Mouse (Mus musculus): ENCODE data around the gene Gpr132.
"Not testable (repeated sequence)": the region's sequence is repeated elsewhere in the genome, so short reads cannot be mapped to it uniquely, and the experiment has no call there.

The Gpr132 gene

DNA sequence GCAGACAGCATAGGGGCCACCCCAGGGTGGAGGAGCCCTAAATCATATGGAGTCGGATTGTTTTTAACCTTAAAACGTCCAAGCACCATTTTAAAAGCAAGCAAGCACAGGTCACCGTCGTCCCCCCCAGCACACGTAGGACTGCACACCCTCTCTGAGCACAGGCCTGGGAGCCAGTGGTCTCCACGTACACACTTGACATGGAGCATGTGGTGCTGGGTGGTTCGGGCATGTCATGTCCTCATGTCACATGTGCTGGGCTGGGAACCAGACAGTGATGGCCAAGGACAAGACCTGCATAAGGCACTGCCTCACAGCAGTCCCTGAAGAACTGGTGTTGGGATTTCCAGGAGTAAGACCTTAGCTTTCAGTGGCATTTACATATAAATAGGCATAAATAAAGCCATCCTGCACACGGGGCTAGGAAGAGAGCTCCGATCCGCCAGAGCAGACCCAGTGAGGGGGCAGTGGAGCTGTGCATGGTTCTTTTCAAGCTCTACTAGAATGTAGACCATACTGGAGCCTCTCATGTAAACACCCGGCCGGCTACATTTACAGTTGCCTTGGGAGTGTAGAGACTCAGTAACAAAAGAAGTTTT lies 47.5 kb downstream of the Gpr132 start:
- in situ Hi-C loops (cut with MboI) = no loop called here

DNA sequence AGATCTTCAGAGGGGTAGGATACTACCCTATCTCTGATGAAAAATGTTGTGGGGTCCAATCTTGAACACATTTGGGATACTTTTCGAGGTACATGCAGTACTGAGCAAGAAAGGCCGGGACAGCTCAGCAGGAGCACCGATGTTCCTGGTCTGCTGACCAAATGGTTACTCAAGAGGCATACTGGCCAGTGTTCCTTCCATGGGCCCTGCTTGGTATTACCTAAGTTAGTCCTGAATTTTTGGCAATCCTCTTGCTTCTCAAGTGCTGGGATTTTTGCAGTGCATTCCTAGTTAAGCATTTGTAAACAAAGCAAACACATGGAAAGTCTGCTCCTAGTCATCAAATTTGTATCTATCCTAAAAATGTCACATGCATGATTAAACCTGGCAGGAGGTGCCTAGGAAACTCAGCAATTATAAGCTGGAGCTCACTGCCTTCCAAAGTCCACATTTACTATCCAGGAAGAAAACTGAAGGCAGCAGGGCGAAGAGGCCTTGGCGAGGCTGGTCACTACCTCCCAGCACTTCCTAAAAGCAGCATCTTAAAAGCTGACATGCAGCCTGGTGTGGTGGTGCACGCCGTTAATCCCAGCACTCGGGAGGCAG lies 48.9 kb downstream of the Gpr132 start:
- in situ Hi-C loops (cut with MboI) = no loop called here

DNA sequence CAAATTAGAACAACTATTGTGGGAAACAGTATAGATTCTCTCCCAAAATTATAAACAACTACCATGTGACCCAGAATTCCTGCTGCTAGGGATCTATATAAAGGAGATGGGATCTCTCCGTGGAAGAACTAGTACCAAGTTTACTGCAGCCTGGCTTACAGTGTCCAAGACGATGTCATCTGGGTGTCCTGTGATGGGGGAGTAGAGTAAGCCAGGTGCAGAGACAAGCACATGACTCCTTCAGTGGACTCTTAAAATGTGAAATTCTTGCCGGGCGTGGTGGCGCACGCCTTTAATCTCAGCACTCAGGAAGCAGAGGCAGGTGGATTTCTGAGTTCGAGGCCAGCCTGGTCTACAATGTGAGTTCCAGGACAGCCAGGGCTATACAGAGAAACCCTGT lies 51.2 kb downstream of the Gpr132 start:
- in situ Hi-C loops (cut with MboI) = not testable (repeated sequence)

DNA sequence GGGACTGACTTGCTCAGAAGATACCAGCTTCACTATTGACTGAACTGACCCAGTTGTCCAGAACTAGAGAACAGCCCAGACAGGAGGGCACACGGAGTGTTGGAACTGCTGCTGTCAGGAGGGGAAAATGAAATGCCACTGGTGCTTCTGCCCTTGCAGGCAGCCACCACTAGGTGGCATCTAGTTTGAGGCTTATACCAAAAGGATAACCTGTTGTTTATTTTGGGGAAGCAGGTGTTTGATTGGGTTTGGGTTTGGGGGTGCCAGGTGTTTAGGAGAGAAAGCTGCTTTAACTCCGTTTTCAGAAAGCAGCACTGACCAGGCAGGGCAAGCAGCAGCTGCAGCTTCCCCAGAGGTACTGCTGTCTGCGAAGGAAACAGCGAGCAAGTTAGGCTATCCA lies 51.7 kb downstream of the Gpr132 start:
- in situ Hi-C loops (cut with MboI) = no loop called here

DNA sequence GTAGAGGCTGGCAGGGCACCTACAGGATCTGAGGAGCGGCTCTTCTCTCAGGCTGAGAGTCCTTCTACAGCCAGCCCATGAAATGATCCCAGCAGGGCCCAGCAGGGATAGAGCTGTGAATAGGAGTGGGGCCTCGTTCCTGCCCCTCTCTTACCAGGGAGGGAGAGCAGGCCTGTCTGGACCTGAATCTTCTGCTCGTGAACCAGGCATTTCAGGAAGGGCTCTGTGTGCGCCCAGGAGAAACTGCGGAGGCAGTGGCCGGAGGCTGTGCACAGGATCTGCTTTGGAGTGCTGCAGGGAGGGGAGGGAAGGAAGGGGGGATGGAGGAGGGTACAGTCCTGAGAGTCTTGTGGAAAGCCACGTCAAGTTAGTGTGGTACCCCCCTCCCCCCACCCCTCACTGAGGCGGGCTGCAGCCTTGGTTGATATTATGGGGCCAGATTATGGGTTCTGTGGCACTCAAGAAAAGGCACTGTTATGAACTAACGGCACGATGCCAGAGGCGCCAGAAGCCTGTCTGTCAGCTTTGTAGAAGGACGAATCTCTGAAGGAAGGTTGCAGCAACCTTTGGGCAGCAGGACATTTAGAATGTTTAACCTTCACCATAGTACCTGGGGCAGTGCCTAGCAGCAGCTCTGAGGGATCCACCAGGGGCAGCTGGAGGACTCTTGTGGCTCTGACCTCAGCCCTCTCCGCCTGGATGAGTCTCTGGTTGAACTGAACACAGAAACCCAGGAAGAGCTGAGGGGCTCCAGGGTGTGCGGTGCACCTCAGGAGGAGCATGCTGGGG lies 53.2 kb downstream of the Gpr132 start:
- in situ Hi-C loops (cut with MboI) = no loop called here

DNA sequence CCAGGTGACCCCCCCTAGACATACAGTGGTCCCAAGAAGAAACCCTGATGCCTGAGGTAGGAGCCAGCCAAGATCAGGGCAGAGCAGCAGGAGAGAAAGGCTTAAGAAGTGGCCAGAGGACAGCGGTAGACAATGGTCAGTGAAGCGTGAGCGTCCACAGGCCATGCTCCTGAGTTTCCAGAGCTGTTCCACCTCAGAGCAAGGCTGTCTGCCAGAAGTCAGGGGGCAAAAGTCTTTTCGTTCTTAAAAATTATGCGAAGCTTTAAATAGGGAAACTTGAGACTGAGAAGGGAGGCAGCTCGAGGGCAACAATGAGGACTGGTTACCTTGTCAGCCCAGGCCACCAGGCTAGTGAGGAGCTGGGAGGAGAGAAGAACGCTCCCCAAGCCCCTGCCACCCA lies 54.7 kb downstream of the Gpr132 start:
- in situ Hi-C loops (cut with MboI) = no loop called here

DNA sequence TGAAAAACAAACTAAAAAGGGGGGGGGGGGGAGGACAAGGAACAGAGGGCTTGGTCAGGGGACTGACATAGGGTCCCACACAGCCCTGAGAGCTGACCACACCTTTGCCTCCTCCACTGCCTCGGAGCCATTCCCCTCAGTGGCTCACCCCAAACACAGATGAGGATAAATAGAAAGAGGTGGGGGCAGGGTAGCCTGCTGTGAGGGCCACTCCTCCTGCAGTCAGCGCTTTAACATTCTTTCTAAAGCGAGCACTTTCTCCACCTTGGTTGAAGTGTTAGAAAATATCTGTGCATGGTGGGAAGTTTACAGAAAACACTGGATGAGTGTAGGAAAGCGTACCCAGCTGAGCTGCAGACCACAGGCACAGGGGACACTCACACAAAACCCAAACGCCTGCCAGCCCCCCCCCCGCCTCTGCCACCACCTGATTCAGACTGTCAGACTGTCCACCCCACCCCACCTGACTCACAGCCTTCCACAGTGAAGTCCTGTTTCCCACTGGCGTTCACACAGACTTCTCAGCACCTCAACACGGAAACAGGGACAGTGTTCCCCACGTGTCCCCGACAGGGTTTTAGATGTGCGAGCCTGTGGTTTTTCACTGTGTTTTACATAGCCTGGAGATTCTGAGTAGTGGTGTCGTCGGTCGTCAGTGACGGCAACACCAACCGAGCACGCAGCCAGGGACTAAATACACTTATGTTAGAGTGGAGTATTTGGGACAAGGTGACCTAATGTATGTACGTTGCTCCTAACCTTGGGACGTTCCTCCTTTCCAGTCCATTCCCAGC lies 57.7 kb downstream of the Gpr132 start:
- in situ Hi-C loops (cut with MboI) = no loop called here

DNA sequence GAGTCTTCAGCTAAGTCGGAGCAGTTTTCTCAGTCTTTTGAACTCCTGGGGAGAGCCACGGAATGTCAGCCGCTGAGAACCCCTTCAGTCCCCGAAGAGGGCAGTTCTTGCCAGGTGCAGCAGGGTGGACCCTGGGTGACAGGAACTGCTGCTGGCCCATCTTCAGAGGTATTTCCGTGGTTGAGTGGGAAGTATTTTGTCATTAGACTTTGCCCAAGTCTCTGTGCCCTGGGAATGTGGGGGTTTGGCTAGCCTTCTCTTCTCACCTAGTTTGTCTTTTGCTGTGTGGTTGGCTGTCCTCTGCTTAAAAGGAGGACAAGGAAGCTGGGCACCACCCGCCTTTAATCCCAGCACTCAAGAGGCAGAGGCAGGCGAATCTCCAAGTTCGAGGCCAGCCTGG lies 58.4 kb downstream of the Gpr132 start:
- in situ Hi-C loops (cut with MboI) = no loop called here

DNA sequence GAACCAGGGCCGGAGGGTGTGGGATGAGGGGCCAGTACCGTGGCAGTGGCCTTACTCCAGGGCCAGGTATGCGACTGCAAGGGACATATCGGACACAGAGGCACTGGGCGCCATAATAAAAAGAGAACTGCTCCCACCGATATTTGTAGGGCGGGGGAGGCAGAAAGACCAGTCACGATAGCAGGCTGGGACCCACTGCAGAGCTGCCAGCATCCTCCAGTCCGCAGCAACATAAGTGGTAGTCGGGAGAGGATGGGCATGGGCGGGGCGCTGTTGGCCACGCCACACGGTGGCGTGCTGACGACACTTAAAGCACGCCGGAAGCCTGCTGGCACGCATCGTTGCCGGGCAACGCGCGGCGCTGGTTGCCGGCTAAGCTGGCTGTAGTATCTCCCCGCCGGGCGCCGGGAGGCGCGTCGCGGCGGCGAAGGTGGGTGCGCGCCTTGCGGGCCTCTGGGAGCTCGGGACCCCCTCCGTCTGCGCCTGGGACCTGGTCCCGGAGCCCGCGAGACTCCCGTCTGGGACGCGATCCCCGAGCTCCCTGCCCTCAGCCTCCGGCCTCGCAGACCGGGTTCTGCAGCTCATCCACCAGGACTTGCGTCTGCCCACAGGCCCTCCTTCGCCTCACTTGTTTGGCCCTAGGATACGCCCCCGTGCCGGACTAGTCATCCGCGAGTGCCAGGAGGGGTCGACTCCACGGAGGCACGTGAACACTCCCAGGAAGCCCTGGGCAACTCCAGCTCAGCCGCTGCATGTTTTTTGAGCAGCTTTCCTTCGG lies 59.3 kb downstream of the Gpr132 start, which contains the start of gene Clba1:
Clba1 (plus strand) TSS at position 351 of the 778 bp plus-strand sequence.
- in situ Hi-C loops (cut with MboI) = no loop called here

DNA sequence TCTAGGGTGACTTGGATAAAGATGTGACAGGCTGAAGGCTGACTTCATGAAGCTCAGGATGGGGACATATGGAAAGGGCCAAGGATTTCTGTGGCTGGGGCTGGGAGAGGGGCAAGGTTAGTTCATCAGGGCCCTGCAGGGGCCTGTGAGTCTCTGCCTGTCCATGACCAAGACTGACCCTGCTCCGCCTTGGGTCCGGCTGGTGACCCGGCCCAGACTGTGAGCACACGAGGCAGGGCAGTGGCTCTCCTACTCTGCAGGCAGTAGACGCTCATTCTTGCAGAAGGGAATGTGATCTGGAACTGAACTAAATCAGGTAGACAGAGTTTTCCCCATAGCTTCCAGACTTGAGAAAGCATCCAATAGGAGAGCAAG lies 59.8 kb downstream of the Gpr132 start:
- in situ Hi-C loops (cut with MboI) = no loop called here

DNA sequence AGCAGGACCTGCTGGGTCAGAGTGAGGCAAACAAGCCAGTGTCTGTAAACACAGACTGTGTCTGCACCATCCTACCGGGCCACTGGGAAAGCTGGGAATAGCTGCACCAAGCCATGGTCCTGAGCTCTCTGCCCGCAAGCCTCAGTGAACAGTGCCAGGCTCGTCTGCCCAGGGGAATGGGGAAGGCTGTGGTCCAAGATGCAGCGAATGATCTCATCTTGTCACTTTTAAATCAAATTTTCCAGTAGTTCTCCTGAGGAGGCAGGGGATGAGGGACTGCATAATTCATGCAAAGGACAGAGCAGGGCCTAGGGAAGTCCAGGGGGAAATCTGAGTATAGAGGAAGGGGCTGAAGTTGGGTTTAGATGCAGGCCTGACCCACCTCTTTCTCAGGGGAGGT lies 60.2 kb downstream of the Gpr132 start:
- in situ Hi-C loops (cut with MboI) = no loop called here

DNA sequence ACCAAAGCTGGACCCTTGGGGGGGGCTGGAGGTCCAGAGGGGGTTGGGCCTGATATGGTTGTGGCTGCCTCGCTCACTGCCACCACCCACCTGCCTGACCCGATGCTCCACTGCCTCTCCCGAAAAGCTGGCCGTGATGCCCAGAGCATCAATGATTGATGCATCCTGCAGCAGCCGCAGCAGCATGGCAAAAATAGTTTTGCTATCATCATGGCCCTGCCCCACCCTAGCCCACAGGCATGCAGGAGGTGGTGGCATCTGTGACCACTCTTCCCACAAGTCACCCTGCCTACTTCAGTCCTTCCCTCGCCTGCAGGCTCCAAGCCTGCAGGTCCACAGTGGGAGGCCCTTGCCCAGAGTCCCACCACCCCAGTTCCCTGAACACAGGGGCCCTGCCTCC lies 62.0 kb downstream of the Gpr132 start:
- in situ Hi-C loops (cut with MboI) = no loop called here

DNA sequence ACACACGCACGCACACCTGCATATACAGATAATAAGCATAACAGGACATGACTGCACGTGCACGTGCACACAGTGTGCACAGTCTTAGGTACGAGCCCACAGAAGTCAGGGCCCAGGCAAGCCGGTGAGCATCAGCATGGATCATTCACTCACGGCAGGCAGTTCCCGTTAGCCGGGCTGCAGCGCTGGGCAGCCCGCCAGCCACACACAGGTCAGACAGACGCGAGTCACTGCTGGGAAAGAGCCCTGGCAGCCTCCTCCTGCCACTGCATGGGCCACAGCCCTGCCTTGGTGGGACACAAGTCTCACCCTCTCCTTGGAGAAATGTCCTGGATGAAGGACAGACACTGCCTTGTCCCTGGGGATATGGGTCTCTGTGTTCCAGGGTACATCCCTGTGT lies 64.0 kb downstream of the Gpr132 start:
- in situ Hi-C loops (cut with MboI) = no loop called here

DNA sequence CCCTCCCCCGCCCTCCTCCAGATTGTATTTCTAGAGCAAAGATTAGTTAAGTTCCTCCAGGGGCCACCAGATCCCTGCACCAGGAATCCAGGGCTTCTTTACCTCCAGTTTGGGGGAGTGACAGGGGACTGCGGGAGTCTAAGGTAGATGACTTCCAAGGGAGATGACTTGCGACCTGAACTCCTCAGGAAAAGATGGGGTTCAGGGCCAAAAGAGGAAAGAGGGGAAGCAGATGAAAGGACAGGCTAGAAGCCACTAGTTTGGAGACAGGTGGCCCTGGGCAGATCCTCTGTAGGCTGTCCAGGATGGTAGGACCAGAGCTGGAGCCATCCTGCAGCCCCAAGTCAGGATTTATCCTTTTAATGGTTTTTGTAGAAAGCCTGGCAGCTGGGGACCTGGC lies 65.1 kb downstream of the Gpr132 start:
- in situ Hi-C loops (cut with MboI) = no loop called here

DNA sequence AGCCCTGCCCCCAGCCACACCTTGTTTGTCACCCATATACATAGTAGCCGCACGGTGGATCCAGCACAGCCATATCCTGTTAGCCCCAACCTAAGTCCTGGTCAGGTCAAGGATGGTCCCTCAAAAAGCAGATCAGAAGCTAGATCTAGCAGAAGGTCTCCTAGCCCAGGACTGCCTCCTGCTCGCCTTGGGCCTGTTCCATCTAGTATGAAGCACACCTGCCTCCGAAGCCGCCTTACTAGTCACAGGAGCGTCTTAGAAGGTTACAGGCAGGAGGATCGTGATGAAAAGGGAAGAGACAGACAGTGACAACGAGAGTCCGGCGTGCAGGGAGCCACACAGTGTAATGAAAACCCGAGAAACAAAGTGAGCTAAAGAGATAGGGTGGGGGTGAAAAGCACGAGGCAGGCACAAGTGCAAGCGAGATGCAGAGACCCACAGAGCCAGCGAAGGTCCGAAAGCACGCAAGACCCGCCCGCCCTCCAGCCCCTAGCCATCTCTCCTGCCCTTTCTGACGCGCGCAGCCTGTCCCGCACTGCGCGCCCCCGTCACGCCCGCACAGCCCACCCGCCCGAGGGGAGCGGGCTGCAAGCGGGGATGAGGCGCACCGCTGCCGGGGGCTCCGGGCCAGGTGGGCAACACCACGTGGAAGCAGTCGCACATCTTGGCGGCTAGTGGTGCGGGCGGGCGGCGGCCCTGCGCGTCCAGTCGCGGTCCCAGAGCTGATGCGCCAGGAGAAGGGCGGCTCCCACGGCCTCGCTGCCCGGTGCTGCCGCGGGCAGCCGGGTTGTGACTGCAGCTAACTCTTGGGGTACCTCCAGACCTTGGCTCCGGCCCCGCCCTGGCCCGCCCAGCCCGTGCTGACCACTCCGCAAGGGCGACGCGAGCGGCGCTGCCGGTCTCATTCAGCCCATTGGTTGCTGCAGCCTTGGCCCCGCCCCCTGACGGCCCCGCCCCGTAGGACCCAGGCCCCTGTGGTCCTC lies 65.9 kb downstream of the Gpr132 start, which contains the start of gene Ahnak2:
Ahnak2 (minus strand) TSS at position 794 of the 983 bp plus-strand sequence.
- in situ Hi-C loops (cut with MboI) = no loop called here
